Mouse (Mus musculus) MEL (cell line): Measurements from ENCODE around the gene Abhd16a.

Source experiments
- CTCF ChIP-seq, 3 experiments: IDR thresholded peaks in 2 of 3; conservative IDR thresholded peaks in 1 of 3; 2 replicates each; pipeline ENCODE4 v1.5.1; 2011 to 2012; ENCODE audit warnings: low read length in 3 of 3, low read depth in 2 of 3, mild to moderate bottlenecking in 2 of 3, improper control_type of control experiment in 1 of 3, inconsistent platforms in 1 of 3, mixed read lengths in 1 of 3, moderate library complexity in 1 of 3; ENCODE audit not compliant: control insufficient read depth in 1 of 3, insufficient read depth in 1 of 3, poor library complexity in 1 of 3, severe bottlenecking in 1 of 3
- ELF1 ChIP-seq: IDR thresholded peaks from 2 replicates; pipeline ENCODE4 v1.6.1; 2014; ENCODE audit warnings: low read depth, mild to moderate bottlenecking, inconsistent platforms, low read length, improper control_type of control experiment, moderate library complexity
- EP300 ChIP-seq, 2 experiments: IDR thresholded peaks; 2 replicates each; pipeline ENCODE4 v1.6.1; 2011; ENCODE audit warnings: improper control_type of control experiment in 2 of 2, low read length in 2 of 2, low read depth in 1 of 2, mild to moderate bottlenecking in 1 of 2
- GABPA ChIP-seq: IDR thresholded peaks from 2 replicates; pipeline ENCODE4 v1.6.1; 2012; ENCODE audit warnings: low read depth, mild to moderate bottlenecking, inconsistent platforms, low read length, improper control_type of control experiment, moderate library complexity
- GATA1 ChIP-seq: IDR thresholded peaks from 2 replicates; pipeline ENCODE4 v1.6.1; 2011; ENCODE audit warnings: low read depth, low read length, improper control_type of control experiment
- JUND ChIP-seq: IDR thresholded peaks from 2 replicates; pipeline ENCODE4 v1.6.1; 2011; ENCODE audit warnings: low read depth, mild to moderate bottlenecking, improper control_type of control experiment, low read length
- KAT2A ChIP-seq: conservative IDR thresholded peaks from 2 replicates; pipeline ENCODE4 v1.6.1; 2012; ENCODE audit warnings: low read depth, low read length, improper control_type of control experiment, inconsistent platforms
- MAX ChIP-seq: IDR thresholded peaks from 2 replicates; pipeline ENCODE4 v1.6.1; 2011; ENCODE audit warnings: low read length, improper control_type of control experiment
- MXI1 ChIP-seq: IDR thresholded peaks from 2 replicates; pipeline ENCODE4 v1.6.1; 2011; ENCODE audit warnings: mild to moderate bottlenecking, low read depth, low read length, improper control_type of control experiment
- NELFE ChIP-seq: IDR thresholded peaks from 2 replicates; pipeline ENCODE4 v1.6.1; 2011; ENCODE audit warnings: low read depth, low read length, improper control_type of control experiment
- POLR2A ChIP-seq, 2 experiments: IDR thresholded peaks; 2 replicates each; pipeline ENCODE4 v1.6.1; 2011 to 2012; ENCODE audit warnings: low read length in 2 of 2, mild to moderate bottlenecking in 2 of 2, control low read depth in 1 of 2, improper control_type of control experiment in 1 of 2, low read depth in 1 of 2, moderate library complexity in 1 of 2; ENCODE audit not compliant: control insufficient read depth in 1 of 2, insufficient read depth in 1 of 2, poor library complexity in 1 of 2
- SMC3 ChIP-seq: IDR thresholded peaks from 2 replicates; pipeline ENCODE4 v1.6.1; 2011; ENCODE audit warnings: low read depth, low read length, improper control_type of control experiment
- TAL1 ChIP-seq: IDR thresholded peaks from 2 replicates; pipeline ENCODE4 v1.6.1; 2012; ENCODE audit warnings: mild to moderate bottlenecking, inconsistent platforms, low read length, moderate library complexity, mixed read lengths
- ZC3H11A ChIP-seq: IDR thresholded peaks from 2 replicates; pipeline ENCODE4 v1.6.1; 2012; ENCODE audit warnings: low read depth, mild to moderate bottlenecking, inconsistent platforms, low read length, improper control_type of control experiment

- TF ChIP-seq POLR2A (IDR thresholded peaks at IDR 0.05; ENCODE audit: control insufficient read depth in 1 of 2, insufficient read depth in 1 of 2, low read depth in 1 of 2, low read length in 2 of 2, poor library complexity in 1 of 2) (peak; percentile 73 to 84), KAT2A (no peak; the same call in 1 of the 2 replicates), GATA1 (no peak), CTCF (IDR thresholded peaks at IDR 0.05 in 2 of 3, conservative IDR thresholded peaks at IDR 0.05 in 1 of 3; ENCODE audit: control insufficient read depth in 1 of 3, insufficient read depth in 1 of 3, low read depth in 2 of 3, low read length in 3 of 3, poor library complexity in 1 of 3, severe bottlenecking in 1 of 3) (peak in 1 of 3 experiments; percentile 3; a peak in 1 of 6 replicates), TAL1 (no peak), NELFE (peak; percentile 90), ZC3H11A (no peak), MAX (peak; percentile 70), ELF1 (no peak), GABPA (no peak), SMC3 (no peak), EP300 (IDR thresholded peaks at IDR 0.05; ENCODE audit: low read depth in 1 of 2, low read length in 2 of 2) (peak in 1 of 2 experiments; percentile 15; a peak in 1 of 4 replicates), MXI1 (peak; percentile 78), JUND (no peak)
These were observed at the start of gene Abhd16a for GRCm38 (mm10) chr17:35088825-35089644.
